Mouse (Mus musculus): ENCODE measurements around the gene Dstn. TPM values are rescaled to one million over a fixed set of nuclear protein-coding genes. Genes with fewer than 3 reads are reported as not detected.

The Dstn gene
- polyA plus RNA-seq (2012; rRNA removed), result 34.2 and 42.7 TPM in 2 replicates

DNA sequence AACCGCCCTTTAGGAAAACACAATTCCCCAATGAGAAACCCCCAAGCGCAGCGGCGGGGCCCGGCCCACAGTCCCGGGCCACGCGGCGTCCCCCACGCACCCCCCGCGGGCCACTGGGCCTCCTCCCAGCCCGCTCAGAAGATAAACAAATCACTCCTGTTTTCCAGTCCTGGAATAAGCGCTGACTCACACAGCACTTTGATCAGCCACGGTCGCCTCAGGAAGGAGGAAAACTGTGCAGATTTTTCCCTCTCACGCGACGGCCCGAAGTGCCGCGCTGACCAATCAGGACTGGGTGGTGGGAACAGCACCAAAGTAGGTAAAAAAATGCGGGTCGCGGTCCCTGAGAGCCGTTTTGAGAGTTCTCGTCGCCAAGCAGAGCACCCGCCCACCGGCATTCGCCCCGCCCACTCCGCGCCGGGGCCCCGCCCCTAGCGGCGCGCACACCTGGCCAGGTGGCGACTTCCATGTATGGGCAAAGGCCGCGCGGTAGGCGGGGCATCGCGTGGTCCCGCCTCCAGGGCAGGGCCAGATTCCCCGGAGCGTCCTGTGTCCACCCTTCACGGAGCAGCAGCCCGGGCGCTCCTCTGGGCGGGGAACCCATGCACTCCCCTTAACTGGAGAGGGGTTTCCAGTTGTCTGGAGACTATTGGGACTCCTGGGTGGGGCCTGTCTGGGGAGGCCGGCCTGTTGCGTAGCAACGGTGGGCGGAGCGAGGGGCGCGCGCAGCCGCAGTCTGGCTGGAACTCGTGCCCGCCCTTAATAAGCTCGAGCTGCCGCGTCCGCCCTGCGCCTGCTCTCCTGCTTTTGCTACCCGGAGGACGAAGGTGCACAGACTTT, at the start of gene Dstn:
Dstn (plus strand) TSS at position 561 of the 840 bp plus-strand sequence.

Other genes starting within 250 kb of the Dstn start
- 0.09 and 0.17 TPM in 2 replicates for gene Bfsp1, start 52.1 kb upstream of the Dstn start, polyA plus RNA-seq (2012; rRNA removed)
- 89.0 and 101 TPM in 2 replicates for gene Rrbp1, start 95.9 kb downstream of the Dstn start, polyA plus RNA-seq (2012; rRNA removed)
- gene Banf2, start 117.7 kb downstream of the Dstn start, polyA plus RNA-seq (2012; rRNA removed), result not detected in 2 replicates

Data from liver, embryonic 14 days (tissue).